Mouse (Mus musculus) retina, postnatal 7 days (tissue): ENCODE results near the gene Adprh.

Experiments used
- DNase-seq: peaks from one replicate; pipeline ENCODE4 v3.0.0-alpha.2; 2012; ENCODE audit warnings: low read depth, low spot score

Adprh gene

DNA sequence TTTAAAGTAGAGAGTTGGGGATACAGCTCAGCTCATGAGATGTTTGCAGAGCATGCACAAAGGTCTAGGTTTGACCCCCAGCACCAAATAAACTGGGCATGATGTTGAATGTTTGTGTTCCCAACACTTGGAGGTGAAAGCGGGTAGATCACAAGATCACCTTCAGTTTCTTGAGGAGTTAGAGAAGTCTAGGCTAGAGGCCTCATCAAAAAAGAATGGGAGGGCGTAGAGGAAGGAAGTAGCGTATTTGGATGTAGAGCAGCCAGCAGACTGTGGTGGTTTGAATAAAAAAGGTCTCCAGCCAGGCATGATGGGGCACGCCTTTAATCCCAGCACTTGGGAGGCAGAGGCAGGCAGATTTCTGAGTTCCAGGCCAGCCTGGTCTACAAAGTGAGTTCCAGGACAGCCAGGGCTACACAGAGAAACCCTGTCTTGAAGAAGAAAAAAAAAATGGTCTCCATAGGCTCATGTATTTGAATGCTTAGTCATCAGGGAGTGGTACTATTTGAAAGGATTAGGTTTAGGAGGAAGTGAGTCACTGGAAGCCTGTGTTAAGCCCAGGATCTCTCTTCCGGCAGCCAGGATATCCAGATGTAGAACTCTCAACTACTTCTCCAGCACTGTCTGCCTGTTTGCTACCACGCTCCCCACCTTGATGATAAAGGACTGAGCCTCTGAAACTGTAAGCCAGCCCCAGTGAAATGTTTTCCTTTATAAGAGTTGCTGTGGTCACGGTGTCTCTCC lies 8.6 kb downstream of the Adprh start:
- no peak for DNase-seq

- no peak for DNase-seq
These were observed 10.3 kb downstream of the Adprh start for GRCm38 (mm10) chr16:38442216-38442615.

- DNase-seq, result no peak
These were observed 10.9 kb downstream of the Adprh start for GRCm38 (mm10) chr16:38441611-38442010.

DNA sequence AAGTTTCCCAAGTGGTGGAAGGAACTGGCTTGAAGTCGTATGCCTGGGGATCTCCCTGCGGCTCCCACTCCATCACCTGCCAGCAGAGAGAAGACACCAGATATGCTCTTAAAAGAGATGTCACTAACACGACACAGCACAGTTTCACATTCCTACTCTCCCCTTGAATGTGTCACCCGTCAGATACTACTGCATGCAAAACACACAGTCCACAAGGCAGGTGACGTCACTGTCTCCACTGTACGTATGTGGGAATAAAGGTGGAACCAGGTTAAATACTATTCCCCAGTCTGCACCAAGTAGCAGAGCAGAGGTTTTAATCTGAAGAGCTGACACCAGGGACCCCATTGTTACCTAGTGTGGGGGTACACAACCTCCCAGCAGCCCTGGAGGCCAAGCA lies 12.1 kb downstream of the Adprh start:
- DNase-seq, result no peak

DNA sequence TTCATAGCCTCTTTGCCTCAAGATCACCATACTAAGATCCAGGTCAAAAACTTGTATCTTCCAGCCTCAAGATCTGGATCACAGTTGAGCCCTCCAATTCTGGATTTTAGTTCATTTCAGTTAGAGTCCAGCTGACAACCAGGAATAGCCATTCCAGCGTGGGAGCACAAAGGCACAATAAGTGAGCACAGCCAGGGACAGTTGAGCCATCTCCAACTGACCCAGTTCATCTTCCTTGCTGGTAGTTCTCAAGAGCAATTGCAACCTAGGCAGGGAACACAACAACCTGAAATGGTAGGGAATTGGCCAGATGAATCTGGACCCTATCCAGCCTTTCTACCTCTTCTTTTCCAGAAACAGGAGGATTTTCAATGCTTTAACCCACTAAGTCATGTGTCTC lies 13.3 kb downstream of the Adprh start:
- no peak for DNase-seq

DNA sequence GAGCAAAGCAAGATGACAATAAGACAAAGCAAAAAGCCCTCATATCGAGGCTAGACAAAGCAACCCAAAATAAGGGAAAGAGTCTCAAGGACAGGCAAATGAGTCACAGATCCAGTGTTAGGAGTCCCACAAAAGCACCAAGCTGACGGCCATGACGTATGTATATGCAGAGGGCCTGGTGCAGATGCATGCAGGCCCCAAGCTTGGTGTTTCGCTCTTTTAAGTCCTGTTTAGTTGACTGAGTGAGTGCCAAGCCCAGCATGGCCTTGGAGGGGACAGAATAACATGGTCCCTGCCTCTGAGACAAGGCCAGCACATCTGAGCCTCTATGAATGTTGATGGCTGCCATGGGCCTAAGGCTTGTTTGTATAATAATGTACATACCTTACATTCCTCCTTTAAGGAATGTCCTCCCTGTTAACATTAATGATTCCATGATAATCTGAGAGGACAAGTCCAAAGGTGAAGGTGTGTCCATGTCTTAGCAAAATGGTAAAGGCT lies 18.2 kb downstream of the Adprh start:
- no peak for DNase-seq

DNA sequence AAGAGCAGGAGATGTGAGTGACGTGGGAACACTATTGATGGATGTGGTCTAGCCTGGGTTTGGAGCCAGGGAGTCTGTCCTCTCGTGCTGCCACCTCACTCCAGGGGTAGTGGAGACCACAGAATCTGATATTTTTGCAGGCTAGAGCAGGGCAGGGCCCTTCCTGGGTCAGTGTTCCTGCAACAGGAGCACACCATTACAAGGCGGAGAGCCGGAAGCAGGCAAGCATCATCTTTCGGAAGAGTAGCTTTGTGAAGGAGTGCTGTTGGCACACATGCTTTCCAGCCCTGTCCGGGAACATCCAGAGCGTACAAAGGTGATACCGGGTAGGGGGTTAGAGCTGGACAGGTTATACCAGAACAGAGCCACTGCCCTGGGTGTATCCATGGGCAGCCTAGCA lies 19.0 kb downstream of the Adprh start:
- no peak for DNase-seq

DNA sequence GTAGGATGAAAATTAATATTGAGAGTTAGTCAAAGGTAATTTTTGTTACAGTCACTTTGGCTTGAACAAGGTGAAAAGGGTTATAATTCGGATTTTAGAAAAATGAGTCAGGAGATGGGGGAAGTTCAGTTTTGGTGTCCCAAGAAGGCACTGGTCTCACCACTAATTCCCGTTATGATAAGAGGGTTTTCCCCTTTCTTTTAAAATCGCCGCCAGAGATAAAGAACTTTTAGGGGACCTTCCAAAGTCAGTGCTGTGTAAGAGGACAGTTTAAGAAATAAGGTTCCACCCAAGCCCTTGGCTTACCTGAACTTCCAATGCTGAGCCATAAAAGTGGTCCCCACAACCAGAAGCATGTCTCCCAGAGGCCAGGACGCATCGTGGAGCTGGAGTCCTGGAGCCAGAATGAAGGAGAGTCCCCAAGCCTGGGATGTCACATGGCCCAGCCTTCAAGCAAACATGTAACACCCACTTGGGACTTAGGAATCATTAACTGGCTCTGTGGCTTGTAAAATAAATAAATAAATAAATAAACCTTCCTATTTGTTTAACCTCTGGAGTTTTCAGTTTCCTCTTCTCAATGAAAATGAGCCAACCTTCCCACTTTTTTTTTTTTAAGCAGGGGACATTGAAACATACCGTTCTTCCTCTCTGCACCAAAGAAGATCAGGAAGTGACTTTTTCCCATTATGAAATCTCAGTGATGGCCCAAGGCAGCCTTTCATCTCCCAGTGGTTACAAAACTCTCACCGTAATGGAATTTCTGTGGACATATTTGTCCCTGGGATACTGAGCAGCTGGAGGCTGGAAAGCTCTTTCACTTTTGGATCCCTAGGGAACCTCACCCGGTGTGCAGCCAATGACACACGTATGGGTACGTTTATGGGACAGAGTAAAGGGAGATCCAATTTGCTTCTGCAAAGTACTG lies 19.7 kb downstream of the Adprh start, which contains the start of gene Pla1a:
Pla1a (minus strand) TSS at position 648 of the 928 bp plus-strand sequence.
- no peak for DNase-seq

GRCm38 (mm10) chr16:38431446-38432185 lies 20.9 kb downstream of the Adprh start:
- DNase-seq, result no peak

GRCm38 (mm10) chr16:38425799-38426198 lies 26.7 kb downstream of the Adprh start:
- no peak for DNase-seq

- DNase-seq, result no peak
These were observed 27.1 kb downstream of the Adprh start for GRCm38 (mm10) chr16:38425374-38425773.

DNA sequence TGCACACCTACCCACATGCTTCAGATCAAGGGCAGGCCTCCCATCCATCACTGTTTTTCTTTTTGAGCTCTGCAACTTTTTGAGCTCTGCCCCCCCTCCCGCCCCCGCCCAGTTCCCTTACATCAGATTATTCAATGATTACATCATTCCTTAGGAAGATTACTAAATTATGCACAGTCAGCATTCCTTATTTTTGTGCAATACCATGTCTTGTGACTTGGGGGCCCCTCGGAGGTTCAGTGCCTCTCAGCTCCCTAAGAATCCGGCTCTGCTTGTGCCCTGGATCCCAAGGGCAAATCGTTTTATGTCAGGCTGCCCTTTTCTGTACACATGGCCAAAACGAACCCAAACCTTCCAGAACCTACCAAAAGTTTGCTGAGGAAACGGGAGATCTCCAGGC lies 37.5 kb downstream of the Adprh start:
- DNase-seq, result no peak

- DNase-seq, result no peak
These were observed 44.1 kb downstream of the Adprh start for GRCm38 (mm10) chr16:38408416-38408815.

GRCm38 (mm10) chr16:38407584-38407983 lies 44.9 kb downstream of the Adprh start:
- DNase-seq, result no peak

DNA sequence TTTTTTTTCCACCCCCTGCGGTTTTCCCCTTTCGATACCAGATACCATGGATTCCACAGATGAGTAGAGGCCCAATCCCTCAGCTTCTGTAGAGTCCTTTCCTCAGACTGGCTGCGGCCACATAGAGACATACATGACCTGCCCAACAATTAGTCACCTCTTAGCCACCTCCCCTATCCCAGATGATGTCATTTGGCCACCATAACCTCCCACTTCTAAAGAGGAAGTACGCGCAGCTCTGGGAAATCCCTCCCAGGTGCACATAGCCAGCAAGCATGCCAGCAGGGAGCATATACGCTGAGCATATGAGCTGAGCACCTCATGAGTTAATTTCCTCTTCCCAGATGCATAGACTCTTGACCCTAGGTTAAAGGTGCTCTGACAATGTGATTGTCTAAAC lies 45.8 kb downstream of the Adprh start:
- no peak for DNase-seq

GRCm38 (mm10) chr16:38406293-38406692 lies 46.2 kb downstream of the Adprh start:
- no peak for DNase-seq

GRCm38 (mm10) chr16:38403639-38404038 lies 48.9 kb downstream of the Adprh start:
- DNase-seq, result no peak

GRCm38 (mm10) chr16:38401468-38401867 lies 51.0 kb downstream of the Adprh start:
- DNase-seq, result no peak

- DNase-seq, result no peak
These were observed 52.1 kb downstream of the Adprh start for GRCm38 (mm10) chr16:38400311-38400960.

- DNase-seq, result peak; percentile 28
These were observed 52.8 kb downstream of the Adprh start for GRCm38 (mm10) chr16:38399531-38400231.

DNA sequence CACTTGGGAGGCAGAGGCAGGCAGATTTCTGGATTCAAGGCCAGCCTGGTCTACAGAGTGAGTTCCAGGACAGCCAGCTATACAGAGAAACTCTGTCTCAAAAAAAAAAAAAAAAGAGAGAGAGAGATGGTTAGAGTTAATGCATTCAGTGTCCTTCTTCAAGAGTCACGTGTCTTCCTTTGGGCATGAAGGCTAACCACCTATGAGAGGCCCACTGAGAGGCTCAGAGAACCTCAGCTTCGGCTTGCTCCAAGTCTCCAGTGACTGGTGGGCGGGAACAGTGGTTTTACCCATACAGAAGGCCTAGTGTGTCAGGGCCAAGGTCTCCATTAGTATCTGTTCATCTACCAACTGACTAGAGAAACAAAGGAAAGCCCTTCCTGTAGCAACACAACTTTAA lies 53.4 kb downstream of the Adprh start:
- no peak for DNase-seq
